Mouse (Mus musculus): ENCODE data around the gene Mybpc2. TPM values are rescaled to one million over a fixed set of nuclear protein-coding genes. Genes with fewer than 3 reads are reported as not detected.

Mybpc2 gene
- polyA plus RNA-seq, 1 experiment, result 0.04 TPM

DNA sequence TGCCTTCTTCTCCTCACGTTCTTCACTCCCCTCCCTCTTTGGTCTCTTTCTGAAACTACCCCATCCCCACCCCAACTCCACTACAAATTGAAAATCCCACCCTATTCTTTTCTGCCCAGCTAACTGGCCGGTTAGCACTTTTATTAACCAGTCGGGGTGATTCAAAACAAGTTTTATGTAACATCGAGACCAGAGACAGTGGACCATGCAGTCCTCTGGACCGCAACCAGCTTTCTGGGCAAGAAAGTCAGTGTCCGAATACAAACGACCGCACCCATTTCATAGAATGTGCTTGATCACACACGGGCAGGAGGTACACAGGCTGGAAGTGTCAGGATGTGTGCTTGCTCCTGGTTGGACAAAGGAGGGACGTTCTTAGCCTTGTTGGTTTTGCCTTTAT lies 40.0 kb upstream of the Mybpc2 start:
- no peaks in the 10 kb centered on the region for H3K4me1 ChIP-seq (ENCODE audit: control insufficient read depth, insufficient read depth, low read length)
- H3K4me3 ChIP-seq (ENCODE audit: control insufficient read depth, low read depth, low read length), result no peak overlapping the region
- H3K27ac ChIP-seq (ENCODE audit: control insufficient read depth, insufficient read depth, low read depth, low read length), result no peak overlapping the region
- no peaks in the 10 kb centered on the region for H3K36me3 ChIP-seq (ENCODE audit: control insufficient read depth, insufficient read depth, low read length)
- no peak for TF ChIP-seq CTCF (IDR thresholded peaks at IDR 0.05; ENCODE audit: control insufficient read depth, insufficient read depth, insufficient replicate concordance, low read depth, low read length)
- TF ChIP-seq POLR2A (IDR thresholded peaks at IDR 0.05; ENCODE audit: control insufficient read depth, low read depth, low read length), result no peak
- H3K27me3 ChIP-seq (ENCODE audit: control insufficient read depth, insufficient read depth, low read length), result no peaks in the 10 kb centered on the region

DNA sequence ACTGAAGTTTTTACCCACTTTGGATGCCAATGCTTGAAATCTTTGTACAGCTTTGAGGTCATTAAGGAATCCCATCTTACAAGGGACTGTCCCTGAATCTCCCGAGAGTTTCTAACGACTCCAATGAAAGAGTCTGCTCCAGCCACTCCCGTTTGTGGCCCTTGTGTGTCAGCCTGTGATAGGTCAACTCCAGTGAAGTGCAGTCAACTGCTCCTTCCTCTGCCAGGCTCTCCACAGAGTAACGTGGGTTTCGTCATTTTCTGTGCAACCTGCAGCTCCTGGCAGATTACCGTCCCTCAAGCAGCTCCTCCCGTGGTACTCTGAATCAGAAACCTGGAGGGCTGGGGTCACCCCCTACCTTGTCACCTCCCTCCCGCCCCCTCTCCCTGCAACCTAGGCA lies 38.8 kb upstream of the Mybpc2 start:
- no peaks in the 10 kb centered on the region for H3K36me3 ChIP-seq (ENCODE audit: control insufficient read depth, insufficient read depth, low read length)
- H3K27me3 ChIP-seq (ENCODE audit: control insufficient read depth, insufficient read depth, low read length), result no peaks in the 10 kb centered on the region
- TF ChIP-seq CTCF (IDR thresholded peaks at IDR 0.05; ENCODE audit: control insufficient read depth, insufficient read depth, insufficient replicate concordance, low read depth, low read length) (no peak), POLR2A (IDR thresholded peaks at IDR 0.05; ENCODE audit: control insufficient read depth, low read depth, low read length) (no peak)
- H3K27ac ChIP-seq (ENCODE audit: control insufficient read depth, insufficient read depth, low read depth, low read length), result no peak overlapping the region
- no peaks in the 10 kb centered on the region for H3K4me1 ChIP-seq (ENCODE audit: control insufficient read depth, insufficient read depth, low read length)
- no peak overlapping the region for H3K4me3 ChIP-seq (ENCODE audit: control insufficient read depth, low read depth, low read length)

DNA sequence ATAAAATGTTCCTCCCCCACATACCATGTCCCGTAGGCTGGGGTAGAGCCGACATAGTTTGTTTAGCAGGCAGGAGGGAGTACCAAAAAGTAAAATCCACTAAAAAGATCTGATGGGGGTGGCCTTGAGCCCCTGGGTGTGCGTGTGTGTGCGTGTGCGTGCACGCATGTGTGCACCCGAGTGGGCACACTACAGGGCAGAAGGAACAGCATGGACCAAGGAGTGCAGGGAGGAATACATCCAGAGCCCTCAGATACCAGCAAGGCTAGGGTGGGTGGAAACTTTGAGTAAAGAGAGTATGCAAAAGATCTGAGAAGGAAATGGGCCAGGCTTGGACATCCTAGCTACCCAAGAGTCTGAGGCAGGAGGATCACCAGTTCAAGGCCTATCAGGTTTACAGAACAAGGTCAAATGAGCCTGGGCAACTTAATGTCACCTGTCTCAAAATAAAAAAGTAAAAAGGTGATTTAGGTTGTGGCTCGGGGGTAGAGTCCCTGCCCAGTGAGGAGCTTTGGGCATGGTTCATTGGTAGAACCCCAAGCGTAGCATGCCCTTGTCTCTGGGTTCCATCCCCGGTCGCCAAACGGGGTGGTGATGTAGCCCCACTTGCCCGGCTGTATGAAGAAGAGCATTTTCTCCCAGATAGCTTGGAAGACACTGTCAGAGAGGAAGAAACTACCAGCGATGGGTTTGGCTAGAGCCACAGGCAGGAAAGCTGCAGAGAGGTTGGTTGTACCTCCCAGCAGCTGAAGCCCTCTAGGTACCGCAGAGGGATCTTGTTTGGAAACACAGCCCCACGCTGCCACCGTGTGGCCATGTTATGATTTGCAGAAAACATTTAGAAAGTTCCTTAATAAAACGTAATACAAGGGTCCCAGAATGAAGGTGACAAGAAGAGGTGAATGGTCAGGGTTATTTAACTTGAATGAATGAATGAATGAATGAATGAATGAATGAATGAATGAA lies 36.3 kb upstream of the Mybpc2 start:
- H3K36me3 ChIP-seq (ENCODE audit: control insufficient read depth, insufficient read depth, low read length), result no peaks in the 10 kb centered on the region
- H3K4me3 ChIP-seq (ENCODE audit: control insufficient read depth, low read depth, low read length), result no peak overlapping the region
- peak; percentile 79; the same call in 1 of the 2 replicates for TF ChIP-seq CTCF (IDR thresholded peaks at IDR 0.05; ENCODE audit: control insufficient read depth, insufficient read depth, insufficient replicate concordance, low read depth, low read length)
- TF ChIP-seq POLR2A (IDR thresholded peaks at IDR 0.05; ENCODE audit: control insufficient read depth, low read depth, low read length), result no peak
- no peak overlapping the region for H3K27ac ChIP-seq (ENCODE audit: control insufficient read depth, insufficient read depth, low read depth, low read length)
- H3K4me1 ChIP-seq (ENCODE audit: control insufficient read depth, insufficient read depth, low read length), result no peaks in the 10 kb centered on the region
- no peaks in the 10 kb centered on the region for H3K27me3 ChIP-seq (ENCODE audit: control insufficient read depth, insufficient read depth, low read length)

DNA sequence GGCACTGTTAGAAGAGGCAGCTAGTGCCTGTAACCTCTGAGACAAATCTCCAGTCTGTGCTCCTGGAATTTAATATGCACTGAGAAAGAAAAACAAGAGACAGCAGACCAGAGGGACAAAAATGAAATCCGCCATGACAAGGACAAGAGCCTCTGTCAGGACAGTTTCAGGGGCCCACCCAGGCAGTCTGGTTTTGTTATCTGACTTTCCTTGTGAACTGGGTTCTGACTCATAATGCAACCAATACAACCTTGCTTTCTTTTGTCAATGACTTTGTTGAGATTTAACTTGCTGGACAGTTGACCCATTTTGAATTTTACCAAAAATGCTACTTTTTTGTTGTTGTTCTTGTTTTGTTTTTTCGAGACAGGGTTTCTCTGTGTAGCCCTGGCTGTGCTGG lies 33.2 kb upstream of the Mybpc2 start:
- no peak overlapping the region for H3K4me3 ChIP-seq (ENCODE audit: control insufficient read depth, low read depth, low read length)
- H3K4me1 ChIP-seq (ENCODE audit: control insufficient read depth, insufficient read depth, low read length), result no peaks in the 10 kb centered on the region; the same call in none of the 2 replicates
- no peaks in the 10 kb centered on the region for H3K36me3 ChIP-seq (ENCODE audit: control insufficient read depth, insufficient read depth, low read length)
- TF ChIP-seq POLR2A (IDR thresholded peaks at IDR 0.05; ENCODE audit: control insufficient read depth, low read depth, low read length) (no peak), CTCF (IDR thresholded peaks at IDR 0.05; ENCODE audit: control insufficient read depth, insufficient read depth, insufficient replicate concordance, low read depth, low read length) (no peak)
- no peak overlapping the region for H3K27ac ChIP-seq (ENCODE audit: control insufficient read depth, insufficient read depth, low read depth, low read length)
- no peaks in the 10 kb centered on the region for H3K27me3 ChIP-seq (ENCODE audit: control insufficient read depth, insufficient read depth, low read length)

DNA sequence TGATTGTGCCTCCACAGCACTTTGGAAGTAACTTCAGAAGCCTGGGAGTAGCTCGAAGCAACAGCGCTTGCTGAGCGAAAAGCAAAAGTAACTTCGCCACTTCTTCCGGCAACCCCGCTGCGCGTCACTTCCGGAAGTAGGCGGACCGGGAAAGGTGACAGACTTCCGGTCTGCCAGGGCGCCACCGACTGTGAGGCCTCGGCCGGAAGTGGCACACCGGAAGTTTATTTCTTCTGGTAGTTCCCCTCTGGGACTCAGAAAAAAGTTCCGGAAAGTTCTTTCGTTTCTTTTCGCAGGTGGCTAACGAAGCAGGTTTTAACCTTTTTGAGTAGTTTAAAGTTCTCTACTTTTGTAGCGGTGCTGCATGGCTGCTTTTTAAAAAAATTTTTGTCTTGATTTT lies 29.4 kb upstream of the Mybpc2 start, which contains the start of gene Nr1h2:
Nr1h2 (minus strand) TSS at position 126 of the 400 bp plus-strand sequence.
- peak within 1 kb of the TSS; percentile 100 for H3K4me3 ChIP-seq (ENCODE audit: control insufficient read depth, low read depth, low read length)
- TF ChIP-seq CTCF (IDR thresholded peaks at IDR 0.05; ENCODE audit: control insufficient read depth, insufficient read depth, insufficient replicate concordance, low read depth, low read length), result no peak
- peak; percentile 52; the same call in 1 of the 2 replicates for TF ChIP-seq POLR2A (IDR thresholded peaks at IDR 0.05; ENCODE audit: control insufficient read depth, low read depth, low read length)
- H3K4me1 ChIP-seq (ENCODE audit: control insufficient read depth, insufficient read depth, low read length), result no peaks in the 10 kb centered on the region; the same call in none of the 2 replicates
- H3K27ac ChIP-seq (ENCODE audit: control insufficient read depth, insufficient read depth, low read depth, low read length), result peak within 1 kb of the TSS; percentile 96
- no peaks in the 10 kb centered on the region; the same call in 1 of the 2 replicates for H3K36me3 ChIP-seq (ENCODE audit: control insufficient read depth, insufficient read depth, low read length)
- no peaks in the 10 kb centered on the region for H3K27me3 ChIP-seq (ENCODE audit: control insufficient read depth, insufficient read depth, low read length)

DNA sequence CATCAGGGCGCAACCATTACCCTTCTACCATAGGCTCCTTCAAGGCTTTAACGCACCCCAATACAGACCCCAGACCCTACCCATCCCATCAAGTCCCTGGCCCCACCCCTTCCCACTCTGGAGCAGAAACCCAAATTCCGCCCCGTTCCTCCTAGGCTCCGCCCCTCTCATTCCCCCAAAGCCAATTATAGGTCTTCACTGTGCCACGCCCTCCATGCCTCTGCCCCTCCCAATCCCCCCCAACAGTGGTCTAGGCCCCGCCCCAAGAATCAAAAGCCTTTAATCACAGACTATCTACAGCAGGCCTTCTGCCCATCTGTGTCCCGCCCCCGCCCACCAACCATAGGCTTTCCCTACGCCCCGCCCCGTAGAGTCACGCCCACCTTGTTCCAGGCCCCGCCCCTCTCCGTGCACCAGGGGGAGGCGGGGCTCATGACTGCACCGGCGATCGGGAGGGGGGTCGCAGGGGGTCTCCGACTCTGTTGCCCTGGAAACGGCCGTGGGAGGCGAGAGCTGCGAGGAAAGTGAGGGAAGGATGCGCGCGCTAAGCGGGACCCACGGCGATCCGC lies 28.8 kb upstream of the Mybpc2 start:
- TF ChIP-seq POLR2A (IDR thresholded peaks at IDR 0.05; ENCODE audit: control insufficient read depth, low read depth, low read length), result no peak
- TF ChIP-seq CTCF (IDR thresholded peaks at IDR 0.05; ENCODE audit: control insufficient read depth, insufficient read depth, insufficient replicate concordance, low read depth, low read length), result no peak
- peaks cover 3% of the 10 kb centered on the region for H3K4me1 ChIP-seq (ENCODE audit: control insufficient read depth, insufficient read depth, low read length)
- H3K4me3 ChIP-seq (ENCODE audit: control insufficient read depth, low read depth, low read length), result peak overlapping the region; percentile 100
- no peaks in the 10 kb centered on the region for H3K27me3 ChIP-seq (ENCODE audit: control insufficient read depth, insufficient read depth, low read length)
- peak overlapping the region; percentile 96 for H3K27ac ChIP-seq (ENCODE audit: control insufficient read depth, insufficient read depth, low read depth, low read length)
- H3K36me3 ChIP-seq (ENCODE audit: control insufficient read depth, insufficient read depth, low read length), result no peaks in the 10 kb centered on the region; the same call in 1 of the 2 replicates

Data from testis, adult 2 months (tissue).